Mouse (Mus musculus): ENCODE data around the gene 1700029I15Rik.

1700029I15Rik gene

DNA sequence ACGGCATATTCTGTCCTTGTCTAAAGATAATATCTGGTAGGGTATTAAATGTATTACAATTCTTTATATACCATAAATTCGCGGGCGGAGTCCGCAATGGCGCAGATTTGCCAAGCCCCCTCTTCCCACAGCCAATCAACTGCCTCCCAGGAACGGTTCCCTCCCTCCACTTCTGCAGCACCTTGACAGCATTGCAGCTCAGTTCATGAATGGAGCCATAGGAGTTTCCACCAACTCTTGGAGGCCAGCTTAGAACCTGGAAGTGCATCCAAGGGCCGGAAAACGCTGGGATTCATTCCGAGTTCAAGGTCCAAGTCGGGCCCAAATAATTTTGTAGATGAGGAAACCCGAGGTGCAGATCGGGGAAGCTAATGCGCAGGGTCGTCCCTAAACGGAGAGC lies 7.8 kb upstream of the 1700029I15Rik start, which contains the start of the genes Pex16 and Large2:
Pex16 (plus strand) TSS at position 163 of the 400 bp plus-strand sequence.
Large2 (minus strand) TSS at position 356 of the 400 bp plus-strand sequence.
- peak; percentile 57 for DNase-seq

DNA sequence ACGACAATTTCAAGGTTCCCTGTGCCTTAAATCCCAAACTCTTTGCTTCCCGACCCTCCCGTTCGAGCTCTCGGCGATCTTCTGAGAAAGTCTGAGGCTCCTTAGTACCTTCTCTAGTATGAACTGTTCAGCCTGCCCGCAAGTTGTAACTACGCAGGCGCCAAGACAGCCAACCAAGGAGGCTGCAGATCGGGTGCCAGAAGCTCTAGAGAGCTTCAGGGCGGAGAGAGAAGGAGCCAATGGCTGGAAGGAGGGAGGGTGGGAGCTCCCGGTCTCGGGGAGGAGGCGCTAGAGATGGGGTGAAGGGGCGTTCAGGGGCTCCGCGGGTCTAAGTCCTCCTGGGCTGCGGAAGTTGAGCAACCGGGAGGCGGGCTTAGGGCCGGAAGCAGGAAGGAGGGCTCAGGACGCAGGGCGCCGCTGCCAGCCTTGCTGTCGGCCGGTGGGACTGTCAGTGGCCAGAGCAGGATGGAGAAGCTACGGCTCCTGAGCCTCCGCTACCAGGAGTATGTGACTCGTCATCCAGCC lies 7.2 kb upstream of the 1700029I15Rik start:
- peak; percentile 99 for DNase-seq

DNA sequence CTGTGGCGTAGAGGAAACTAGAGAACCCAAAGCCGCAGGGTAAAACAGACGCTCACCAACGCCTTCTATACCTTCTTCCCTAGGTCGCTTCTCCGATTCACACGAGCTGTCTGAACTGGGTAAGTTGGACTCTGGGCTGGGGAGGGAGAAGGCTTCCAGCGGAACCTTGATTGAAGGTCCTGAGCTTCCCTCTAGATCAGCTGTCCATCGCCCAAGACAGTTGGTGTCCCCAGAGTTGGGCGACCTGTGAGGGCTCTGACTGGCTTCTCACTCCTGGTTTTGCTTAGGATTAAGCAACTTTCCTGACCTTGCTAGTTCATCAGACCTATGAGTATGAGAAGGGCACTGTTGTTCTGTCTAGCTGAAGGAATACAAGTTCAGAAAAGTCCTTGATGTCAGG lies 6.5 kb upstream of the 1700029I15Rik start:
- no peak for DNase-seq

DNA sequence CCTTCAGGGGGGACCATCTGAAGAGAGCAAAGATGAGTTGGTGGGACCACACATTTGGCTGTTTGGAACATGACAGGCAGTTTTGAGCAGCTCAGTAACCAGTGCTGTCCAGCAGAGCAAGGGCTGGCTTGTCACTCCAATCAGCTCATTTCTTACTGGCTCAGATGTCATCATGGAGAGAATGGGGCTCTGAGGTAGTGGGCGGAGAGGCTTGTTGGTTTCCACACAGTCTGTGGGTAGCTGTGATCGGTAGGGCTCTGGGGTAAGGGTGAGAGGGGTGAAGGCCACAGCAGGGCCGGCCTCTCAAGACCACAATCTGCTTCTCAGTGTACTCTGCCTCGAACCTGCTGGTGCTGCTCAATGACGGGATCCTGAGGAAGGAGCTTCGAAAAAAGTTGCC lies 6.0 kb upstream of the 1700029I15Rik start:
- DNase-seq = no peak

DNA sequence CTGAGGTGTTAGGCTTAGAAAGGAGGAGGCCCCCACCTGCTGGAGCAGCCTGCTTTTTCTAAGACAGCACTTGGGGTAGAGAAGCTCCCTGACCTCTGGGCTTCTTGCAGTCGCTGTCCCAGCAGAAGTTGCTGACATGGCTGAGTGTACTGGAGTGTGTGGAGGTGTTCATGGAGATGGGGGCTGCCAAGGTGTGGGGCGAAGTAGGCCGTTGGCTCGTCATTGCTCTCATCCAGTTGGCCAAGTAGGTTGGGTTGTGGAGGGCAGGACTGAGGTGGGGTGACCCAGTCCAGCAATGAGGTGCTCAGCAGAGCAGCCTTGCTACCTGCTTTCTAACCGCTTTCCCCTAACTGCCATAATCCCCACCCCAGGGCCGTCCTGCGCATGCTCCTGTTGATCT lies 5.0 kb upstream of the 1700029I15Rik start:
- DNase-seq = no peak

DNA sequence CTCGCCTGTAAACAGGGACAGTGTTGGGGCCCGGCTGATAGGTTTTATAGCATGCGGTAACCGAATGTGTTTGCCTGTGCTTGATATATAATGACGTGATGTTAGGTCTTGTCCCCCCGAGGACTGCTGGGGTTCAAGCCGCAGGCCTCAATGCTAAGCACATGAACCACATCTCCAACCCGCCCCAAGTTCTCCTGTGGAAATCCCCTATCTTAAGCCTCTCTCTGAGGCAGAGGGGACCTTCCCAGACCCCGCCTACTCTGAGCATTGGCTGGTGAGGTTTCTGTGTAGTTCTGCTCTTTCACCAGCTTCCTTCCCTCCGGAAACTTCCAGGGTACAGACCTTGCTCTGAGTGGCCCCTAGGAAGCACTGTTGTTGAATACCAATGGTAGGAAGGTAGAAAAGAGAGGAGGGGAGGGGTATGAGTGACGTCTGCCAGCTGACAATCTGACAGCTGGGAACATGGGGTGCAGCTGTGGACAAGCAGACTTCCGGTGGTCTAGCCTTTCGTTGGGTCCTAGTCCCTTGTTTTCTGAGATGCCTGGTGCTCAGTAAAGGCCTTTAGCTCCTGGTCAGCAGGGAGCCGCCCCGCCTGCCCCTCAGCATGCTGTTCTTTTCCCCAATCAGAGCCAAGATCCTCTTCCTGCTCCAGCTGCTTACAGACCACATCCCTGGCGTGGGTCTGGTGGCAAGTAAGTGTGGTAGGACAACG lies 2.4 kb upstream of the 1700029I15Rik start:
- no peak for DNase-seq

DNA sequence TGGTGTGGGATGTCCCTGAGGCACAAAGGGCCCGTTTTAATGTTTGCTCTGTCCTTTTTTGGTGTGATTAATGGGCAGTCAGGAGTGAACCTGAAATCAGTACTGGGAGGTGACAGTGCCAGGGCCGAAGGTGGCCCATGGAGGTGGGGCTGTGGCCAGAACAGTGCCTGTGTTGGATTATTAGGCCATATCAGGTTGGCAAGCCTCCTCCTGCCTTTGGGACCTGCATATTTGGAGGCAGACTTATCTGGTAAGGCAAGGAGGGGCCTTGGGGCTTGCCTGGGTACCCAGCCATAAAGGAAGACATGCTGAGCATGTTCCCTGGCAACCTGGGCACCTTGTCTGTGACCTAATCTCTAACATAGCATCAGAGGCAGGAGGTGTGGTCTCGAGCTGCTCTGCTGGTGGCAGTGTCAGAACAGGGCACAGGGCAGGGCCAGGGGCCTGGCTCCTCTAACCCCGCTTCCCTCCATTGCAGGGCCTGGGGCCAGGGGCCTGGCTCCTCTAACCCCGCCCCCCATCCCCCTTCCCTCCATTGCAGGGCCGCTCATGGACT lies 1.8 kb upstream of the 1700029I15Rik start:
- DNase-seq = no peak

DNA sequence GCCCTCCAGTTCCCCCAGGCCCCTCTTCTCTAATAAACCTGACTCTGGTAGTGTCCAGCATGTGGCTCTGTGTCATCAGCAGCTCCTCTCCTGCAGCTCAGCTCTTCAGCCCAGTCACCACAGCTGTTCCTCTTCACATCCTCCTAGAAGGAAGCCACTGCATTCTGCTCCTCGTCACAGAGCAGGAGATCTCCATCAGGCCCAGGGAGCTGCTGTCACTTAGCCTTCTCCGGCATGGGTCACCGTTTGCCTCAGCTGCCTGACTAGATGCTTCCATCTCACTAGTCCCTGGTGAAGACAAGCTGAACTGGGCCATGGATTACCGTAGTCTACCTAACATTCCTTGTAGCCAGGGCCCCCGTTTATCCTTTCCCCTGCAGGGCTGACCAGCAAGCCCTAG lies 1.2 kb upstream of the 1700029I15Rik start:
- no peak for DNase-seq

DNA sequence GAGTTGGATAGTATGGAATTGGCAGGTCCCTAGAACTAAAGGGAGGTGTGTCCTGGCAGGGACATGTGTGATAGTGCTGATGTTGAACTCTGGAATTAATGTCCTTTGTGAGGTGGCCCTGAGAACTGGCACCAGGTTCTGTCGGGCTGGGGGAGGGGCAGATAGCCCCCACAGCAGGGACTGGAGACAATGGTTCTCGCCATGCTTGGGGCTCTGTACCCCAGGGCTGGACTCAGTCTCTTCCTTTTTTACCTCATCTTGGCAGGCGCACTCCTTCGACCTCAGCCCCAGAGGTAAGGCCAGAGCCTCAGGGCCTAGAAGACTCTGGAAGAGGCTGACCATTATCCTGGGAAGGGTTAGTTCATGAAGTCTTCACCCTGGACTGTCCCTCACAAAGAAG lies 421 bp downstream of the 1700029I15Rik start:
- no peak for DNase-seq

DNA sequence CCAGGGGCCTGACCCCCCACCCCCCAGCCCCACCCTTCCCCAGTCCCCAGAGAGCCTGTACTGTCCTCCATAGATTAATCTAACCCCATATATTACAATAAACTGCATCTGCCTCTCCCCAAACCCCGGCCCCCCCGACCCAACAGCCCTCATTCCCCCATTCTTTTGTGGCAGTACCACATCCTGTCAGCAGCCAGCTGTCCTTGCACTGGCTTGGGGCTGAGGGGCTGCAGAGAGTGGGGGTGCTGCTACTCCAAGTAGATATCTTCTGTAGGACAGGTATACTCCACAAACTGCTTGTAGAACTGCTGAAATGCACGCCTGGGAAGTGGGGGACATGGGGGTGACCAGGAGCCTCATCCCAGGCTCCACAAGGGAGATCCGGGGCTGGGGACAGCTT lies 1.8 kb downstream of the 1700029I15Rik start:
- DNase-seq = no peak

DNA sequence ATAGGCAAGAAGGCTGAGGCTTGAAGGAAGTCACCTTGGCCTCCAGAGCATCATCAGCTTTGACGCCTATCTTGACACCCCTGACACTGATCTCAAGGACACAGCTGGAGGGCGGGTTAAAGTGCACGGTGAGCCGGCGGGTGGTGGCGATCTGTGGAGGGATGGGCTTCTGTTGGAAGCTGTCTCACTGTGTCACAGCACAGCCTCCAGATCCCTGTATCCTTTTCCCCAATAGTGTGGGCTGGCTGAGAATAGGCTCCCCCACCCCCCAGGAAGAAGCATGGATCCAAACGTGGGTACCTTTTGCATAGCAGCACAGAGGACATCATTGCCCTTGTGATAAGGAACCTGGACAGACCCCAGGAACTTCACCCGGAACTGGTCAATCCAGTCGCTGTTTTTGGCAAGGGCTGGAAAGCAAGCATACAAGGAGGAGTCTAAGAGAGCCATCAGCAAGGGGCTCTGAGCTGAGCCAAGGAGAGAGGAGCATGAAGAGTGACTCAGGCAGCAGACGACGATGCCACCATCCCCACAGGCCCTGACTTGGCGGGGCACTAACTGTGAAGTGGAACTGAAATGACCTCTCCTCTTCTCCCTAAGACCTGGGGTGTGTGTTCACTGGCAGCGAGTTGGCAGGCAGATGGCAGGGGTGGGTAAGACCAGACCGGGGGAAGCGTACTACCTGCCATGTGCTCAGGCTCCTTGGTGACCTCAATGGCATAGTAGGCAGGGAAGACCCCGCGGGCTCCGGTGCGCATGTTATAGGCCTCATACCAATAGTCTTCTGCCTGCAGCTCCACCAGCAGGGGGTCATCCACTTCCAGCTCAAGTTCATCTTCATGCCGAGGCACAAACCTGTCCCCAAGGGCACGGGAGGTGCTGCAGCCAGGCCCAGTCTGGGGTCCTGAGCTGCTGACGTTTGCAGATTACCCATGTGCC lies 3.0 kb downstream of the 1700029I15Rik start:
- DNase-seq = no peak

DNA sequence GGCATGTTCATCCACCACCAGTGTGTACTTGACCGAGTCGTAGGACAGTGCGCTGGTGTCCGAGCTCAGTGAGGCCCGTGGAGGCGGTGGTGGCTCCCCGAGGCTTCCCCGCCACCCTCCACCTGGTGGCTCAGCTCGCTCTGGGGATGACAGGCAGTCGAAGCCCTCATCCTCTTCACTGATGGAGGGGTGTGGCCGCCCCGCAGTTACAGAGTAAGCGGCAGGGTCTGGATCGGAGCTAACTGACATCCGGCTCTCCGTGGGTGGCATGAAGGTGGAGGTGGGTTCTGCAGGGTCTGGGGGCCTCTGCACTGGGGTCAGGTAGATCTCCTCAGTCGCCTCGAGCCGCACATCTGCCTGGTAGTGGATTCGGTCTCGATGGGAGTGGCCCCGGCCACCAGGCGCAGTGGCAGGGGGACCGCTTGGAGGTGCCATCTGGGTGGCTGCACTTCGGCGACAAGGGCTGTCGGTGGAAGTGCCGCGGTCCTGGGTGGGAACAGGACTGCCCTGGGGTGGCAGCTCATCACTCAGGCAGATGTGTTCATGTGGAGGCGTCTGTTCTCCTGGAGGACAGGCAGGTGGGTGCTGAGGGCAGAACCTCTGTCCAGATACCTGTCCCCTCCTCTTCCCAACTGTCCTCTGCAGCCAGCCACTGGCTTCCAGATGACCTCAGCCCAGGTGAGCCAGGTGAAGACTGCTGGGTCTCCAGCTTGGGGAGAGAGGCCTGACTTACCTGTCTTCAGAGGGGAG lies 4.7 kb downstream of the 1700029I15Rik start:
- DNase-seq = no peak

DNA sequence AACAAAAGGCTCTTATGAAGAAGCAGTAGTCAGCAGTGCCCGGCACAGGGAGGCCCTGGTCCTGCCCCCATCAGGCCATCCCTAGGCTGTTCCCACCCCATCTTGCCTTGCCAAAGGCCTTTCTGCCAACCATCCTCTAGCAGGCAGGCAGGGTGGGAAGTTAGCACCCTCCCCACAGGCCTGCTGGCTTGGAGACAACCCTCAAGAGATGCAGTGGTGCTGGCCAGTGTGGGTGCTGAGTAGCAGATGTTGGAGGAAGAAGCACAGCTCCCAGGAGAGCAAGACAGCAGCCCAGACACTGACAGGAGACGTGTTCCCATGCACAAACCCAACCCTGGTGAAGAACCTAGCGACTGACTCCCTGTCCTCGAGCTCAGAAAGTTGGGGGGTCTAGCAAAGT lies 5.3 kb downstream of the 1700029I15Rik start:
- DNase-seq = no peak

DNA sequence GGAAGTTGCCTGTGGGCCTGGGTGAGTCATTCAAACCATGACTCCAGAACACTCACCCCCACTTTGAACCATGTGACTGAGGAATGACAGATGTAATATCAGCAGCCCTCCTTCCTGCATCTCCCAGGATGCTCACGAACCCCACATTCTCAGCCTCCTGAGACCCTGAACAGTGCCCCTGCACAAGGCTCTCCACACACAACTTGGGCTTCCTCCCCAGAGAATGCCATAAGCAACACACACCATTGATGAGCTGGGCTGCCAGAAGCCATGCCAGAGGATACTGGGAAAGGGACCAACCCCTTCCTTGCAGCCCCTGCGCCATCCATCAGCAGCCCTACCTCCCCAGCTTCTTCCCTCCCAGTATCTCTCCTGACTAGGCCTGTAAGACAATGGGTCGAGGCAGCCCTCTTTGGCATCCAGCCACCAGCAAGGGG lies 5.8 kb downstream of the 1700029I15Rik start:
- DNase-seq = no peak

DNA sequence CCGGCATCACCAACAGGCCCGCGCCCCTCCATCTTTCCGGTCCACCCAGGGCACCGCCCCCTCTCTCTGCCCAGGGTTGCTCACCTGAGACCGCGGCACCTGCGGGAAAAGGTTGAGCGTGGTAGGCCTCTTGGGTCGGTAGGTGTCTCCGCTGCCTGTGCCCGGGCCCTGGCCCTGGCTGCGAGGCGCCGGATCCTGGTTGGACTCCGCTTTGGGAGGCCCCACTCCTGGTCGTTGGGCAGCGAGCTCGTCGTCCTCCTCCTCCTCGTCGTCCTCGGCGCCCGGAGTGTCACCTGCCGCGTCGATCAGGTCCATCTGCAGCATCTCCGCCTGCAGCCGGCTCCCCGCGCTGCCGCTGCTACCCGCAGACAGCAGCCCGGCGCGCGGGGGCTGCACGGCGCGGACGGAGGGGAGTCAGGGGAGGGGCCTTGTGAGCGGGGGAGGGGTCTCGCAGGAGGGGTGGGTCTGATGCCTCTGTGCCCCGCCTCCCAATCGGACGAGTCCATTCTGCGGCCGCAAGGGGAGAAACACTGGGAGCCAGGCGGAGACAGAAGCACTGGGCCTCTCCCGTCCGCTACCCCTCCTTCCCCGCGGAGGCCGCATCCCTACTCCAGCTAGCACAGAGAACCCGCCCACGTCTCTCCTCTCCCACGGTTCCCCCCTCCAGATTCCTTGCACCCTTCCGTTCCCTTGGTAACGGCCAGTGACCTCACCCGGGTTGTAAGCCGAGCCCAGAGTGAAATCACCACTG lies 6.7 kb downstream of the 1700029I15Rik start:
- peak; percentile 87 for DNase-seq

DNA sequence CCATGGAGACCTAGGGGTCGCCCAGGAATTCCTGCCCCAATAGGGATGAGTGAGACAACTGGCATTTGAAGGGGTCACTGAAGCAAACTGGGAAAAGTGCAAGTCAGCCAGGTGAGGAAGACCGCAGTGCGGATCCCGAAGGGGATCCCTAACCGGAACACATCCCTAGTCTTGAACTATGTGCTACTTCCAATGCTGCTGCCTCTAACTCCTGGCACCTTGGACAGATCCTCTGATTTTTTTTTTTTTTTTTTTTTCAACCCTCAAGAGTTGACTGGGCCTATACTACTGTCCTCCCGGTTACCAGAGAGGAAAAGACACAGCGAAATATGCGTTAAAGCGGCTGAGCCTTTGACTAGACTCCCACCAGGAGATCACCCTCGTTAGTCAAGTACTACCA lies 7.3 kb downstream of the 1700029I15Rik start:
- no peak for DNase-seq

DNA sequence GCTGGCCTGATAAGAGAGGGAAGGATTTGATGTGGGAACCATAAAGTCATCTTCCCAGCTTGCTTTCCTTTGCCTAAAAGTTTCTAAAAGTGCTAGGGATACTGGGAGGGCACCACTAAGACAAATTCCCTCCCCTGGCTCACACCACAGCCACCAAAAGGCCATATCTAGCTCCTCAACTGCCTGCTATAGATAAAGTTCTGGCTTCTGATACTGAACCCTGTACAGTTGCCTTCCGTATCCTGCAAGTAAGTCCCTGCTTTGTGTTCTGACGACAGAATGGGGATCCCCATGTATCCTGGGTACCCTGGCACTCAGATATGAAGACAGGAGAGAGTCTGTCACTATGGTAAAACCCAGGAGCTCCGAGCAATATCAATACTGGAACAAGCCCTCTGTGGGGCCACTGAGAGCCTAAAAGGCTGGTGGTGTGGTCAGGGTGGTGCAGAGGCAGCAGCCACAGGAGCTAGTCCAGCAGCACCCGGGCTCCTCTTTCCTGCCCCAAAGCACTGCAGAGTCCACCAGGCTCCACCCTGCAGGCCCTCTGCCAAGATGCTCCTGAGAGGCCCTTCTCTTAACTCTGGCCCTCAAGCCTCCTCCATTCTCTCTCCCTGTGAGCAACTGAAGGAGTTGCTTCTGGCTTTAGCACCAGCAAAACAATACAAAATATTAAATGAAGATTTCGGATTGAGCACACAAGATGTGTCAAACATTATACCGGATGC lies 8.0 kb downstream of the 1700029I15Rik start:
- DNase-seq = no peak

DNA sequence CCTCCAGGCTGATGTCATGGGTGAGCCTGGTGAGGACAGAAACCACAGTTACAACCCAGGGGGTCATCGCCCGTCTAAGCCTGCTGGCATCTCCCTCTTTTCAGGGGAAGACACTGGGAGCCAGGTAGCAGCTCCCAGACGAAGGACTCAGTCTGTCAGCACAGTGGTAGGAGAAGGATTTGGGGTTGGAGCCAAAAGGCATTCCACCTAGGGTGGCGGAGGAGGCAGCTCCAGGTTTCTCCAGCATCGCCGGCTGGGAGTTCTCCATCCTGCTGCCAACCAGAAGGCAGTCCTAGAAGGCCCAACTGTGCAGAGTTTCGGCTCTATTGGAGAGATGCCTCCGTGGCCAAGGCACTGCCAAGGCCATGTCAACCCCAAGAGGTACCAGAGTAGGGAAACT lies 8.8 kb downstream of the 1700029I15Rik start:
- no peak for DNase-seq

DNA sequence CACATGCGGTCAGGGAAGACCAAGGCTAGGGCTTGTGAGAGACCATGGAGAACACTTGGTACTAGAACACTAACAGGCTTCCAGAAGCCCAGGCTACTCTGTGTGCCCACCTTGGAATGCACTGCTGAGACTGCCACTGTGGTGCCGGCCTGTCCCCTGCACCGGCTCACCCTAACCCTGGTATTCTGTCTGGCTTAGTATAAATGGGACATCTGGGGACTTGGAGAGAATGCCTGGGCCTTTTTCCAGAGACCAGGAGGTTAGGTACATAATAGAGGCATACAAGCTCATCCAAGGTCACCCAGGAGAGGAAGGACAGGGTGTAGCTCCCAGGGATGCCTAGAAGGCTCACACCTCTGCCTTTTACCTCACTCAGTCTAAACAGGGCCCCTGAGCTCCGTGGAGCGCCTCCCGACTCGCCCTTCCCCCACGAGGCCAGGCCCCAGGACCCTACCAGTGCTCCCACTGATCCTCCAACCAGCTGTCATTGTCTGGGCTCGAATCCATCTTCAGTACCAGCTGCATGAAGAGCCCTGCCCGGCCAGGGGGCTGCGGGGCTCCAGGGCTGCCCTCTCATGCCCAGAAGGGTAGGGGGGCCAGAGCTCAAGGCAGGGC lies 9.5 kb downstream of the 1700029I15Rik start:
- no peak for DNase-seq

Measured in kidney, adult 11 months (tissue).